Mouse (Mus musculus): ENCODE measurements at regions not wholly inside any gene's neighbourhood (a gene's known extent, or its start where the extent isn't known, plus 50 kb on each side); places are given as distances from the start of the nearest gene placed in this dataset.

GRCm38 (mm10) chr1:35881521-35881920 lies 186.7 kb upstream of the Hs6st1 start:
- TF ChIP-seq CTCF (IDR thresholded peaks at IDR 0.05; ENCODE audit: borderline replicate concordance, insufficient read depth, low read length) (no peak), POLR2A (IDR thresholded peaks at IDR 0.05; ENCODE audit: low read depth, low read length) (no peak)

All from embryonic fibroblast, embryonic 13.5 days (primary cell).